Mouse (Mus musculus): Measurements from ENCODE around the gene Lrmp. TPM values are rescaled to one million over a fixed set of nuclear protein-coding genes. Genes with fewer than 3 reads are reported as not detected.

Gene Lrmp
- total and polyA plus RNA-seq, 3 experiments, result 64.3 to 70.1 TPM; not detected in 1

GRCm38 (mm10) chr6:145197949-145198686, 82.7 kb downstream of the Lrmp start:
- no peak overlapping the region for H3K4me3 ChIP-seq (ENCODE audit: control insufficient read depth in 1 of 2, insufficient read depth in 1 of 2, low read depth in 2 of 2, low read length in 2 of 2)
- no peaks in the 10 kb centered on the region for H3K9me3 ChIP-seq (replicated peaks; ENCODE audit: insufficient read depth, low read length)
- H3K79me2 ChIP-seq (ENCODE audit: control insufficient read depth, insufficient read depth, low read length, poor library complexity), result no peaks in the 10 kb centered on the region
- peaks cover 4 to 7% of the 10 kb centered on the region in 2 experiments; a peak in 2 of 4 replicates for H3K4me1 ChIP-seq (ENCODE audit: control insufficient read depth in 1 of 2, insufficient read depth in 2 of 2, low read length in 2 of 2)
- no peaks in the 10 kb centered on the region for H3K27me3 ChIP-seq (ENCODE audit: control insufficient read depth in 1 of 2, insufficient read depth in 2 of 2, low read length in 2 of 2)
- no peak overlapping the region for H3K27ac ChIP-seq (ENCODE audit: control insufficient read depth, low read depth, low read length)
- TF ChIP-seq MYC (IDR thresholded peaks at IDR 0.05; ENCODE audit: low read depth, low read length), result no peak
- TF ChIP-seq ELF1 (IDR thresholded peaks at IDR 0.05; ENCODE audit: low read depth, low read length), result no peak
- no peak for TF ChIP-seq KAT2A (conservative IDR thresholded peaks at IDR 0.05; ENCODE audit: low read depth, low read length)
- no peak for TF ChIP-seq USF1 (IDR thresholded peaks at IDR 0.05; ENCODE audit: low read depth, low read length)
- no peak for TF ChIP-seq BHLHE40 (IDR thresholded peaks at IDR 0.05; ENCODE audit: borderline replicate concordance, low read depth, low read length)
- no peak for DNase-seq (ENCODE audit: low read depth, low spot score)
- H3K36me3 ChIP-seq (ENCODE audit: control insufficient read depth in 1 of 2, insufficient read depth in 2 of 2, low read length in 2 of 2), result no peaks in the 10 kb centered on the region
- no peak overlapping the region for H3K9ac ChIP-seq (ENCODE audit: control insufficient read depth, low read depth, low read length, poor library complexity, severe bottlenecking)

GRCm38 (mm10) chr6:145202432-145203125, 87.1 kb downstream of the Lrmp start:
- Histone ChIP-seq H3K79me2 (ENCODE audit: control insufficient read depth, insufficient read depth, low read length, poor library complexity) (no peaks in the 10 kb centered on the region), H3K4me3 (ENCODE audit: control insufficient read depth in 1 of 2, insufficient read depth in 1 of 2, low read depth in 2 of 2, low read length in 2 of 2) (no peak overlapping the region), H3K27ac (ENCODE audit: control insufficient read depth, low read depth, low read length) (no peak overlapping the region), H3K36me3 (ENCODE audit: control insufficient read depth in 1 of 2, insufficient read depth in 2 of 2, low read length in 2 of 2) (no peaks in the 10 kb centered on the region), H3K27me3 (ENCODE audit: control insufficient read depth in 1 of 2, insufficient read depth in 2 of 2, low read length in 2 of 2) (no peaks in the 10 kb centered on the region), H3K4me1 (ENCODE audit: control insufficient read depth in 1 of 2, insufficient read depth in 2 of 2, low read length in 2 of 2) (no peaks in the 10 kb centered on the region), H3K9ac (ENCODE audit: control insufficient read depth, low read depth, low read length, poor library complexity, severe bottlenecking) (no peak overlapping the region), H3K9me3 (replicated peaks; ENCODE audit: insufficient read depth, low read length) (no peaks in the 10 kb centered on the region)
- no peak for DNase-seq (ENCODE audit: low read depth, low spot score)
- no peak for TF ChIP-seq CHD1 (IDR thresholded peaks at IDR 0.05; ENCODE audit: low read depth, low read length)
- TF ChIP-seq MAFK (IDR thresholded peaks at IDR 0.05; ENCODE audit: borderline replicate concordance, low read depth, low read length), result no peak
- no peak for TF ChIP-seq SMC3 (IDR thresholded peaks at IDR 0.05; ENCODE audit: low read depth, low read length)
- no peak for TF ChIP-seq ZMIZ1 (IDR thresholded peaks at IDR 0.05; ENCODE audit: low read depth, low read length)
- TF ChIP-seq MYC (IDR thresholded peaks at IDR 0.05; ENCODE audit: low read depth, low read length), result no peak
- TF ChIP-seq BHLHE40 (IDR thresholded peaks at IDR 0.05; ENCODE audit: borderline replicate concordance, low read depth, low read length), result no peak
- TF ChIP-seq SIN3A (IDR thresholded peaks at IDR 0.05; ENCODE audit: low read length), result no peak
- no peak for TF ChIP-seq POLR2AphosphoS5 (IDR thresholded peaks at IDR 0.05; ENCODE audit: borderline replicate concordance, low read depth, low read length)
- no peak for TF ChIP-seq RAD21 (IDR thresholded peaks at IDR 0.05; ENCODE audit: low read depth, low read length)
- TF ChIP-seq POLR2AphosphoS2 (IDR thresholded peaks at IDR 0.05; ENCODE audit: low read length), result no peak
- TF ChIP-seq KAT2A (conservative IDR thresholded peaks at IDR 0.05; ENCODE audit: low read depth, low read length), result no peak
- no peak for TF ChIP-seq HCFC1 (IDR thresholded peaks at IDR 0.05; ENCODE audit: low read depth, low read length)
- TF ChIP-seq NELFE (IDR thresholded peaks at IDR 0.05; ENCODE audit: low read depth, low read length), result no peak
- no peak for TF ChIP-seq MAX (IDR thresholded peaks at IDR 0.05; ENCODE audit: low read length)

Measured in MEL (cell line).